Mouse (Mus musculus) brain, embryonic 14.5 days (tissue): ENCODE measurements at regions not wholly inside any gene's neighbourhood (a gene's known extent, or its start where the extent isn't known, plus 50 kb on each side); places are given as distances from the start of the nearest gene placed in this dataset.
"Not testable (repeated sequence)": the region's sequence is repeated elsewhere in the genome, so short reads cannot be mapped to it uniquely, and the experiment has no call there.

Experiments used
- CTCF ChIP-seq: fragments of 200-500 bp; IDR thresholded peaks from 2 replicates; pipeline ENCODE4 v1.5.1; 2012; ENCODE audit warnings: inconsistent platforms, mild to moderate bottlenecking, moderate library complexity, borderline replicate concordance; ENCODE audit not compliant: insufficient read depth, insufficient read length; ENCODE audit errors: extremely low read depth
- POLR2A ChIP-seq: fragments of 200-500 bp; IDR thresholded peaks from 2 replicates; pipeline ENCODE4 v1.6.1; 2012; ENCODE audit warnings: mild to moderate bottlenecking, inconsistent platforms, borderline replicate concordance; ENCODE audit not compliant: poor library complexity, insufficient read depth, insufficient read length, severe bottlenecking; ENCODE audit errors: extremely low read depth

DNA sequence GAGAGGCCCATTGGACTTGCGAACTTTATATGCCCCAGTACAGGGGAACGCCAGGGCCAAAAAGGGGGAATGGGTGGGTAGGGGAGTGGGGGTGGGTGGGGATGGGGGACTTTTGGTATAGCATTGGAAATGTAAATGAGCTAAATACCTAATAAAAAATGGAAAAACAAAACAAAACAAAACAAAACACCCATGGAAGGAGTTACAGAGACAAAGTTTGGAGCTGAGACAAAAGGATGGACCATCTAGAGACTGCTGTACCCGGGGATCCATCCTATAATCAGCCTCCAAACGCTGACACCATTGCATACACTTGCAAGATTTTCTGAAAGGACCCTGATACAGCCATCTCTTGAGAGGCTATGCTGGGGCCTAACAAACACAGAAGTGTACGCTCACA, 337.1 kb downstream of the Phex start:
- TF ChIP-seq CTCF, POLR2A: not testable (repeated sequence)
